Mouse (Mus musculus): ENCODE measurements around the gene Grk1.

Grk1 gene

DNA sequence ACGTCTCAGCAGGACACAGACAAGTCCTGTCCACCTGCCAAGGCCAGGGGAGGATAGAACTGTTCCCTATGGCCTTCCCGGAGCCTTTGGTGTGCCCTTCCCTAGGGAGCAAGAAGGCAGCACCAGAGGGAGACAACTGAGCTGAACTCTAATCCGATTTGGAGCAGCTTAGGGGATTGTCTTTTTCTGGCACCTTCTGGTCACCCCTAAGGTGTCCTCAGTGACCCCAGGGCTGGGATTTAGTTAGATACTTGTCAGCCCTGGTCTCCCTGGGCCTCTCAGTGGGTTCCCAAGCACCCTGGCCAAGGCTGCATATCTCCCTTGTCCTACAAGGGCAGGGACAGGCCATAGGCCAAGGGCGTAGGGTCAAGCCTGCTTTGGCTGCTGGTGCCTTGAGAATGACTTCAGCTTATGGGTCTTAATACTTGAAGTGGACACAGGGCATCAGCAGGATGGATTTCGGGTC is at the start of gene Grk1:
Gene Grk1 (plus strand): TSS at position 416 of the 466 bp plus-strand sequence.
- DNase-seq (ENCODE audit: low spot score in 2 of 2), result no peak

- DNase-seq (ENCODE audit: low spot score in 2 of 2), result no peak
These were observed 48.7 kb upstream of the Grk1 start for GRCm38 (mm10) chr8:13356221-13356620.

GRCm38 (mm10) chr8:13356681-13357080 is 48.2 kb upstream of the Grk1 start:
- DNase-seq (ENCODE audit: low spot score in 2 of 2), result no peak

GRCm38 (mm10) chr8:13360213-13360612 is 44.7 kb upstream of the Grk1 start:
- DNase-seq (ENCODE audit: low spot score in 2 of 2), result no peak

- no peak for DNase-seq (ENCODE audit: low spot score in 2 of 2)
These were observed 43.0 kb upstream of the Grk1 start for GRCm38 (mm10) chr8:13361865-13362264.

GRCm38 (mm10) chr8:13373151-13373662 is 31.7 kb upstream of the Grk1 start:
- no peak for DNase-seq (ENCODE audit: low spot score in 2 of 2)

GRCm38 (mm10) chr8:13381630-13382029 is 23.3 kb upstream of the Grk1 start:
- no peak for DNase-seq (ENCODE audit: low spot score in 2 of 2)

DNA sequence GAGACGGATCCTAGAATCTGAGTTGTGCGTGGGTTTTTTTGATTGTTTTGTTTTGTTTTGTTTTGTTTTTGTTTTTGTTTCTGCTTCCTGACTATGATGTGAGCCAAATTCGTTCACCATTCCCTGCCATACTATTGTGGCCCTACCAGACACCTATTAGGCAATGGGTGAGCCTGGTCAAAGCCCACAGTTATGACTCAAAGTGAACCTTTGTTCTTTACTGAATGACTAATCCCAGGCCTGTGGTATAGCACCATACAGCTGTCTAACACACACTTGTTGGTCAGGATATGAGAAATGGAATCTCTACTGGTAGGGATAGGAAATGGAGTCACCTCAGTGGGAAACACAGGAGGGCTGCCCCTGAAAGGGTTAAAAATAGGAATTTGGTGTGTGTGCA is 22.3 kb upstream of the Grk1 start:
- no peak for DNase-seq (ENCODE audit: low spot score in 2 of 2)

- no peak for DNase-seq (ENCODE audit: low spot score in 2 of 2)
These were observed 21.9 kb upstream of the Grk1 start for GRCm38 (mm10) chr8:13382999-13383398.

- DNase-seq (ENCODE audit: low spot score in 2 of 2), result no peak
These were observed 18.5 kb upstream of the Grk1 start for GRCm38 (mm10) chr8:13386366-13386765.

- DNase-seq (ENCODE audit: low spot score in 2 of 2), result no peak
These were observed 17.2 kb upstream of the Grk1 start for GRCm38 (mm10) chr8:13387728-13388127.

GRCm38 (mm10) chr8:13388744-13389143 is 16.1 kb upstream of the Grk1 start:
- no peak for DNase-seq (ENCODE audit: low spot score in 2 of 2)

DNA sequence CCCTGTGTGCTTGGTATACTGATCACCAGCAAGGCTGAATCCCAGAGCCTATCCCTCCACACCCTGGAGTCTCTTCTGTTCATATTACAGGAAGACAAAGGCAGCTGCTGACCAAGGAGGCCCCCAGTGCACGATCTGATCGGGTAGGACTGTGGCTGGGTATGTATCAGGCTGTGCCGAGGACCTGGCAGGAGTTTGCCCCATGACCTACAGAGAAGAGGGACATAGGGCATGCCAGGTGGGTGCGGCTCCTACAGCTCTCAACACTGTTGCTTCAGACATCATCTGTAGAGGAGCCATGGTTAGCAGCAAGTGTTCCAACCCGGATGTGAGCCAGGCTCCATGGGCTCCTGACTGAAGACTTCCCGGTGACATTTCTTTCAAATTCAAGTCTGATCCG is 11.0 kb upstream of the Grk1 start:
- DNase-seq (ENCODE audit: low spot score in 2 of 2), result no peak

- no peak for DNase-seq (ENCODE audit: low spot score in 2 of 2)
These were observed 8.2 kb upstream of the Grk1 start, which contains the start of gene Atp4b for GRCm38 (mm10) chr8:13396725-13397124. TSS of gene Atp4b (minus strand) at chr8:13396825.

GRCm38 (mm10) chr8:13403517-13403916 is 1.4 kb upstream of the Grk1 start:
- no peak for DNase-seq (ENCODE audit: low spot score in 2 of 2)

GRCm38 (mm10) chr8:13406011-13406410 is 1.1 kb downstream of the Grk1 start:
- no peak for DNase-seq (ENCODE audit: low spot score in 2 of 2)

- DNase-seq (ENCODE audit: low spot score in 2 of 2), result peak in 1 of 2 experiments; percentile 60
These were observed 6.7 kb downstream of the Grk1 start for GRCm38 (mm10) chr8:13411597-13411996.

DNA sequence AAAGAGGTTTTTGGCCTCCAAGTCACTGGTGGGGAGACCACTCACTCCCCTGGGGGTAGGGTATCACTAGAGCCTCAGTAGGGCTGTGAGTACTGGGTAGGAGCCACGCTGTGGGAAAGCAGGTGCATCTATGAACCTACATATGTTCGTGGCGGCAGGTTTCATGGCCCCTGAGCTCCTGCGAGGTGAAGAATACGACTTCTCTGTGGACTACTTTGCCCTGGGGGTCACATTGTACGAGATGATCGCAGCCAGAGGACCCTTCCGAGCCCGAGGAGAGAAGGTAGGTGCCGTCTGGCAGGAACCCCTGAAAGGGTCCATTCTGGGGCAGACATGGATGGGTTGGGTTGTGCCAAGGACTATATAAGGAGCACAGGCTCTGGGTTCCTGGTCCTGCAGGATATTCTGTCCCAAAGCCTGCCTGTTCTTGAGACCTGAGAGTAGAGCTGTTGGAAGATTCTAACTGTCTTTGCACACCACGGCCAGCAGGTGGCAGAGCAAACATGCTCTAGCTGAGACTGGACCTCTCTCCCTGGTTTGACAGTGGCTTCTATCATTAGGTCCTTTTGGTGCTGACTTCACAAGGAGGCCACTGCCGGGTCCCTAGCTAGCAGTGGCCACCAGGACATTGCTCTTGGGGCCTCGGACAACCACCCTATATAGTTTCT is 8.1 kb downstream of the Grk1 start:
- peak in 1 of 2 experiments; percentile 50 for DNase-seq (ENCODE audit: low spot score in 2 of 2)

DNA sequence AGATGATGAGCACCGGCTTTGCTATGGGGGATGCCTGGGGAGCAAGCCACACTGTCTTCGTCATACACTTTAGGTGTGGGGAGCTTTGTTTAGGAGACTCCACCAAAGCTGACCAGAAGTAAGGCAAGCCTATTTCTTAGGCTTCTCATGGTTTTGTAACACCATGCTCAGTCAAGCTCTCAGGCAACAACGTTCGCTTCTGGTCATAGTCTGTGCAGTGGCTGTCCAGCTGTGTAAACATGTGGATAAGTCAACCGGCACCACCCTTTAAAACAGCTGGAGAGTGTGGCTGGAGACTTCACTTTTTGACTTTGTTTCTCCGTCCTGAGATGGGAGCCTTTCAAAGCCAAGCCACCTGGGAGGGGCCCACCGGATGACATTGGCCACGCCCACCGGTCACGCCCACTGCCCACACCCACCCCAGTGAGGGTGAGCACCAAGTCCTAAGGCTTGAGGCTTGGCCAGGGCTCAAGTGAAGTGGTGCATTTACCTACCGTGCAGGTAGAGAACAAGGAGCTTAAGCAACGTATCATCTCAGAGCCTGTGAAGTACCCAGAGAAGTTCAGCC is 9.0 kb downstream of the Grk1 start:
- DNase-seq (ENCODE audit: low spot score in 2 of 2), result no peak

DNA sequence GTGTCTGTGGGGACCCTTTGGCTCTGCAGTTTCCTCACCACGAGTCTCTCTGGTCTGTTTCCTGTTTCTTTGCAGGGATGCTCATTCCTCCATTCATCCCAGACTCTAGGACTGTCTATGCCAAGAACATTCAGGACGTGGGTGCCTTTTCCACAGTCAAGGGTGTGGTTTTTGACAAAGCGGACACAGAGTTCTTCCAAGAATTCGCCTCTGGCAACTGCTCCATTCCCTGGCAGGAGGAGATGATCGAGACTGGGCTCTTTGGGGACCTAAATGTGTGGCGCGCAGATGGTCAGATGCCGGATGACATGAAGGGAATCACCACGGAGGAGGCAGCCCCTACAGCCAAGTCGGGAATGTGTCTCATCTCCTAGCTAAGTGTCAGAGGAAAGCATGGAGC is 11.0 kb downstream of the Grk1 start:
- no peak for DNase-seq (ENCODE audit: low spot score in 2 of 2)

GRCm38 (mm10) chr8:13419111-13419639 is 14.3 kb downstream of the Grk1 start:
- DNase-seq (ENCODE audit: low spot score in 2 of 2), result no peak

DNA sequence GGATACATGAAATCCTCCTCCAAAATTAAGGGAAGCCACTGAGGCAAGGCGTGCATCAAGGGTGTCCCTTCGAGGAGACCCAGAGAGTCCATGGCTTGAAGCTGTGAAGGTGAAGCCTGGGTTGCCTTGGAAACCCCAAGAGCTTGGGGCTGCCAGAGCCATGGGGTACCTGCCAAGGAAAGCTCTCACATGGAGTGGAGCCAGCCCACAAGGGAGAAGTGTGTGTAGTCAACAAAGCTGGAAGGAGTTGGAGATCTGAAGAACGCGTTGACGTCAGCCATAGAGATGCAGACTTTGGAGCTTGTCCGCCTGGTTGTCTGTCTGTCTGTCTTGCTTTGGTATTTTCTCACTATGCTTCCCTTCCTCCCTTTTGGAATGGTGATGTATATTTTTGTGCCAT is 16.1 kb downstream of the Grk1 start:
- no peak for DNase-seq (ENCODE audit: low spot score in 2 of 2)

DNA sequence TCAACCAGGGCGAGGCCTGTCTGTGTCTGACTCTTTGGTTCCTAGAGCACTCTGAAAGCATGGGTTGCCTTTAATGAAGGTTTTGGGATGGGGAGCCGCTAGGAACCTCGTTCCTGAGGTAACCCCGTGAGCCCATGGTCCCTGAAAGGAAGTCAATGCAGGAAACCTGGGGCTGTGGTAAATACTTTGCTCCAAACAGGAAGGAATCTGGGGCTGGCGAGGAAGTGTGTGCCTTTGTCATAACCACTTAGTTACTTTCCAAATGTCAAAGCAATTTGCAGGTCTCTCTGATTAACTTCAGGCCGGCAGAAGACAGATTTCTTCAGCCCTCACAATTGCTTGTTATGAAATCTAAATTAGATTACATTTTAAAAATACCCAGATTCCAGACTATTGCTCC is 22.5 kb downstream of the Grk1 start:
- no peak for DNase-seq (ENCODE audit: low spot score in 2 of 2)
